Mouse (Mus musculus) liver, embryonic 16.5 days (tissue): ENCODE results near the gene Zfp536. TPM values are rescaled to one million over a fixed set of nuclear protein-coding genes. Genes with fewer than 3 reads are reported as not detected.

Source experiments
- ATAC-seq: fragments of 200-750 bp; cut with Nextera tagmentation; 2 replicates; pipeline ENCODE4 v1.8.0; 2017; ENCODE audit warnings: low read depth, mild to moderate bottlenecking, moderate number of reproducible peaks, moderate library complexity
- H3K27ac ChIP-seq: fragments of 300-500 bp; sonication (generic); 2 replicates; pipeline ENCODE4 v1.5.1; 2014; ENCODE audit warnings: mild to moderate bottlenecking, low read length
- H3K27me3 ChIP-seq: fragments of 300-500 bp; sonication (generic); 2 replicates; pipeline ENCODE4 v1.6.1; 2014; ENCODE audit warnings: low read depth, low read length, mixed read lengths; ENCODE audit not compliant: control insufficient read depth, insufficient read depth
- H3K36me3 ChIP-seq: fragments of 300-500 bp; sonication (generic); 2 replicates; pipeline ENCODE4 v1.6.1; 2014; ENCODE audit warnings: mild to moderate bottlenecking; ENCODE audit not compliant: control insufficient read depth, insufficient read depth
- H3K4me1 ChIP-seq: fragments of 300-500 bp; sonication (generic); 2 replicates; pipeline ENCODE4 v1.6.1; 2014; ENCODE audit warnings: low read depth, low read length, mixed read lengths; ENCODE audit not compliant: control insufficient read depth
- H3K4me2 ChIP-seq: fragments of 300-500 bp; sonication (generic); 2 replicates; pipeline ENCODE4 v1.6.1; 2014; ENCODE audit warnings: low read depth, low read length, mixed read lengths
- H3K4me3 ChIP-seq: fragments of 300-500 bp; sonication (generic); 2 replicates; pipeline ENCODE4 v1.5.1; 2014; ENCODE audit warnings: low read depth, mild to moderate bottlenecking, low read length
- H3K9ac ChIP-seq: fragments of 300-500 bp; sonication (generic); 2 replicates; pipeline ENCODE4 v1.6.1; 2014; ENCODE audit warnings: low read depth, low read length
- H3K9me3 ChIP-seq: fragments of 300-500 bp; sonication (generic); replicated peaks from 2 replicates; pipeline ENCODE4 v1.6.1; 2016; ENCODE audit warnings: low read length; ENCODE audit not compliant: control insufficient read depth
- WGBS: fragments of 180-500 bp; shearing (Covaris S2); extraction: QIAGEN DNeasy Blood & Tissue Kit; methylation state at CpG from one replicate; pipeline ENCODE4 v1.1.7; 2014; ENCODE audit not compliant: insufficient replicate concordance; 5-methylcytosine and 5-hydroxymethylcytosine counted together
- polyA plus RNA-seq: library from polyadenylated mRNA; unstranded; fragments of >200 nt; fragmentation: Nextera tagmentation; extraction: Ambion mirVana; gene quantifications from 2 replicates; pipeline ENCODE4 v1.2.1, GENCODE M21; 2015

Gene Zfp536
- polyA plus RNA-seq, 1 experiment from 2014 or later = 0.14 TPM

DNA sequence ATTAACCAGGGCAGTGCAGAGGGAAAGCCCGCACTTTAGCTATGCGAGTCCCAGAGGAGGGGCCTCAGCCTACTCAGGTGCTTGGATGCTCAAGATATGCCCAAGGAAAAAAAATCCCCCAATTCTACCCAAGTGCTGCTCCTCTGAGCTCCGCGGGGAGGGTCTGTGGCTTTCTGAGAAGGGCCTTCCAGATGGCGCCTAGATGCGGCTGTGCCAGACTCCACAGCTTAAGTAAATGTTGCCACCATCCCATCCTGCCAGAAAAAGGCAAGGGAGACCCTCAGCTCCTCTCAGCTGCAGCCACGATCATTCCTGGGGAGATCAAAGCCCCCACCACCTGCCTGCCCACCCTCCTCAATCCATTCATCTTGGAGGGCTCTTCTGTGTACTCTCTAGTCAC, 212.9 kb downstream of the Zfp536 start:
- Histone ChIP-seq H3K9ac (no peak overlapping the region), H3K27me3 (no peaks in the 10 kb centered on the region), H3K9me3 (no peaks in the 10 kb centered on the region), H3K4me3 (no peak overlapping the region), H3K4me1 (no peaks in the 10 kb centered on the region), H3K27ac (no peak overlapping the region), H3K4me2 (no peak overlapping the region), H3K36me3 (no peaks in the 10 kb centered on the region)
- WGBS = 61% methylated on average over 7 of the region's 7 CpGs
- no peak for ATAC-seq

DNA sequence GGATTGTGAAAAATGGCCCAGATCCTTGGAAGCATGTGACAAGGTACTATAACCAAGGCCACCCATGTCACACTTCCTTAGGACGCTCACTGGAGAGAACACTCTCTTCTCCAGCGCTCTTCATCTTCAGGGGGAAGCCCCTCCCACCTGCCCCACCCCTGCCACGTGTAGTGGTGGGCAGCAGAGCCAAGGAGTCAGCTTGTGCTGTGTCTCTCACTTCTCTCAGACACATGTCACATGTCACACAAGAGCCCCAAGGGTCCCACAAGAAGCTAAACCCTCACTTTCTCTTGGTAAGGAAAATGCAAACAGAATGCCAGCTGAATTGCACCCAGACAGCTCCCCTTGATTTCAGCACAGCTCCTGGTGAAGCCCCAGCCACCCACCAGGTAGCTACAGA, 213.6 kb downstream of the Zfp536 start:
- Histone ChIP-seq H3K9ac (no peak overlapping the region), H3K4me2 (no peak overlapping the region), H3K4me1 (no peaks in the 10 kb centered on the region), H3K4me3 (no peak overlapping the region), H3K9me3 (no peaks in the 10 kb centered on the region), H3K27me3 (no peaks in the 10 kb centered on the region), H3K36me3 (no peaks in the 10 kb centered on the region), H3K27ac (no peak overlapping the region)
- ATAC-seq = no peak
- WGBS = 36% methylated on average over 3 of the region's 3 CpGs

DNA sequence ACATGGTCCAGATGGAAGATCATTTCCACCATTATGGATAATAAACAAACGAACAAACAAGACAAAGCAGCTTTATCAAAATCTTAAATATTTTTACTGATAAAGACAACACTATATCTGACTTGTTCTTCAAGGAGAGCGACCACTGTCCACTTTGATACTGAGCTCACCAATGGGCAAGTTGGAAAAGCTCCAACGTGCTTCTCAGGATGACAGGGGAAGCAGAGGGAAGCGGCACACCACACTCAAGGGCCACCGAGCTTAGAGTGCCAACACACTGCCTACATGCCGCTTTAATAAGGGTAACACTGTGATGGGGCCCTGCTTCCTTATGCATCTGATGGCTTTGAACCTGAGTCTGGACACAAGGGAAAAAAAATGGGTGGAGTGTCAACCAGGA, 214.1 kb downstream of the Zfp536 start:
- H3K4me1 ChIP-seq = no peaks in the 10 kb centered on the region
- ATAC-seq = no peak
- H3K4me2 ChIP-seq = no peak overlapping the region
- 70% methylated on average over 6 of the region's 6 CpGs for WGBS
- no peak overlapping the region for H3K27ac ChIP-seq
- H3K9me3 ChIP-seq = no peaks in the 10 kb centered on the region
- H3K9ac ChIP-seq = no peak overlapping the region
- H3K36me3 ChIP-seq = no peaks in the 10 kb centered on the region
- H3K4me3 ChIP-seq = no peak overlapping the region
- H3K27me3 ChIP-seq = no peaks in the 10 kb centered on the region

DNA sequence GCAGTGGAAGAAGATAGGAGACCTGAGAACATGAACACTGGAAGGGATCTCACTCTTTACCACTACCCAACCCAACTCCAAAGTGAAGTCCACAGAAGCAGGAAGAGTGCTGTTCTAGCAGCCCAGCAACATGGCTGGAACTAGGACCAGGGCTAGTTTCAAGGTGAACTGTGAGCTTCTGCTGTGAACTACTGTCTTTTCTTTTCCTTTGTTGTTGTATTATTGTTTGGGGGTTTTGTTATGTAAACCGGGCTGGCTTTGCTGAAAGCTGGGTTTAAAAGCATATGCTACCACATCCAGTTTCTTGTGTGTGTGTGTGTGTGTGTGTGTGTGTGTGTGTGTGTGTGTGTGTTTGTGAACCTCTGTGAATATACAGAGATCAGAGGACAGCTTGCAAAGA, 216.6 kb downstream of the Zfp536 start:
- Histone ChIP-seq H3K4me1 (no peaks in the 10 kb centered on the region), H3K36me3 (no peaks in the 10 kb centered on the region), H3K27ac (no peak overlapping the region), H3K4me3 (no peak overlapping the region), H3K4me2 (no peak overlapping the region), H3K9ac (no peak overlapping the region), H3K27me3 (no peaks in the 10 kb centered on the region), H3K9me3 (no peaks in the 10 kb centered on the region)
- ATAC-seq = no peak
- WGBS = 50% methylated on average over 1 of the region's 1 CpGs

DNA sequence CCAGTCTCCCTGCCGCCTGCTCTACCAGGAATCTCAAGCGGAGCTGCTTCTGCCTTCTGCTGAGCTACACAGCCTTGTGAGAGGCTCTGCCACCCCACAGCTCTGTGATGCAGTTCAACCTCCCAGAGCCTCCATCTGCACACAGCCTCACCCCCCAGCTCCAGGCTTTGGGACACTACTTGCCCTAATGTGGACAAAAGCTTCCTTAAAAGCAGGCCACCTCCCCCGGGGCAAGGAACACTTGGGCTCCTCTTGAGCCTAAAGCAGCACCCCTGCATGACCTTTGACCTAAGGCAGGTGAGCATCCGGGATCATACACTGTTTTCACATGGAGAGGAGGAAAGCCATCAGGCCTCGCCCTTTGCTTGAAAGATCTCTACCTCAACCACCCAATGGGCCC, 219.0 kb downstream of the Zfp536 start:
- Histone ChIP-seq H3K27me3 (no peaks in the 10 kb centered on the region), H3K9me3 (no peaks in the 10 kb centered on the region), H3K9ac (no peak overlapping the region), H3K4me2 (no peak overlapping the region), H3K27ac (no peak overlapping the region), H3K4me3 (no peak overlapping the region), H3K4me1 (no peaks in the 10 kb centered on the region), H3K36me3 (no peaks in the 10 kb centered on the region)
- WGBS = 48% methylated on average over 5 of the region's 5 CpGs
- no peak for ATAC-seq

DNA sequence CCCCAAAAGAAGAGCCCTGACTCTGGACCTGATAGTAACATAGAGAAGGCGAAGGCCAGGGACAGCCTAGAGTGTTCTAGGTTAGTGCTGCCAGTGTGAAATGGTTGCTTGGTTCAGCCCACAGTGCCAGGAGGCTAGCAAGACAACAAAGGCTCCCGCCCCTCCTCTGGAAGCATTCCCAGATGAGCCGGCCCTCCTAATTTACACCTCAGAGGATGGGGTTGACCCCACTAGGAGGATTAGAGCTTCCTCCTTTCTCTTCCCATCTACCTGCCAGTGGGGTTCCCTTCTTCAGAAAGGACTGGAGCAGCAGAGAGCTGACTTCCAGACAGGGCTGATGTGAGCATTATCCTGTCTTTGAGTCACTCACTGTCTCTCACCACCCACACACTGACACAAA, 219.8 kb downstream of the Zfp536 start:
- no peak overlapping the region for H3K4me2 ChIP-seq
- no peak overlapping the region for H3K27ac ChIP-seq
- ATAC-seq = no peak
- H3K9me3 ChIP-seq = no peaks in the 10 kb centered on the region
- H3K4me1 ChIP-seq = no peaks in the 10 kb centered on the region
- no peaks in the 10 kb centered on the region for H3K36me3 ChIP-seq
- no peaks in the 10 kb centered on the region for H3K27me3 ChIP-seq
- 45% methylated on average over 3 of the region's 3 CpGs for WGBS
- H3K9ac ChIP-seq = no peak overlapping the region
- no peak overlapping the region for H3K4me3 ChIP-seq

DNA sequence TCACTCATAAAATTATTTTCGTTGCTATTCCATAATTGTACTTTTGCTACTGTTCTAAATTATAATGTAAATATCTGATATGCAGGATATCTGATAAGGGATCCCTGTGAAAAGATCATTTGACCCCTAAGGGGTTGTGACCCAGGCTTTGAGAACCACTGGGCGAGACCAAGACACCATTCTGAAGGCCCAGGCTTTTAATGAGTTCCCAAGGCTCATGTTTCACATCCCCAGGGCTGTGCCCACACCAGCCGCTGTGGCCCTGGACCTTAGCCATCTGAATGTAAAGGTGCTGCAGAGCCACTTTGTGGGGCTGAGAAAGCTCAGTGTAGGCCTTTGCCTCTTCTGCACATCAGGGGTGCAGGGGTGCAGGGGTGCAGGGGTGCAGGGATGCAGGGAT, 221.1 kb downstream of the Zfp536 start:
- Histone ChIP-seq H3K4me3 (no peak overlapping the region), H3K27ac (no peak overlapping the region), H3K9ac (no peak overlapping the region), H3K27me3 (no peaks in the 10 kb centered on the region), H3K4me1 (no peaks in the 10 kb centered on the region), H3K9me3 (no peaks in the 10 kb centered on the region), H3K36me3 (no peaks in the 10 kb centered on the region), H3K4me2 (no peak overlapping the region)
- WGBS = 45% methylated on average over 3 of the region's 3 CpGs
- ATAC-seq = no peak

DNA sequence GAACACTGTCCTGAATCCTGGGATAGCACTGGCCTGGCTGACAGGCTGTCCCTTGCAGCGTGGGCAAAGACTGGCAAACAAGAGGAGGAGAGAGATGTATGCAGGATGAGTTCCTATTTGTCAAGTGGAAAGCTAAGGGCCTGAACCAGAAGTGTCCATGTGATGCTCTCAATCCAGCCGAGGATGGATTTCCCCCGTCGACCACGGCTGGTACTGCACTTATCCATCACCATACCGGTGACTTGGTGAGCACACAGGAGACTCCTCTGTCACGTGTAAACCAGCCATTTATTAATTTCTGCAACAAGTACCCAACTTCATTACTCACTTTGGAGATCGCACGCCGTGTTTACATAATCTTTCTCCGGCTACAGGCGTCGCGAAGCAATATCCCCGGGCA, 224.6 kb downstream of the Zfp536 start:
- Histone ChIP-seq H3K9ac (no peak overlapping the region), H3K4me2 (no peak overlapping the region), H3K27ac (no peak overlapping the region), H3K27me3 (no peaks in the 10 kb centered on the region), H3K36me3 (no peaks in the 10 kb centered on the region), H3K9me3 (no peaks in the 10 kb centered on the region), H3K4me3 (no peak overlapping the region), H3K4me1 (no peaks in the 10 kb centered on the region)
- no peak for ATAC-seq
- WGBS = 60% methylated on average over 15 of the region's 15 CpGs

DNA sequence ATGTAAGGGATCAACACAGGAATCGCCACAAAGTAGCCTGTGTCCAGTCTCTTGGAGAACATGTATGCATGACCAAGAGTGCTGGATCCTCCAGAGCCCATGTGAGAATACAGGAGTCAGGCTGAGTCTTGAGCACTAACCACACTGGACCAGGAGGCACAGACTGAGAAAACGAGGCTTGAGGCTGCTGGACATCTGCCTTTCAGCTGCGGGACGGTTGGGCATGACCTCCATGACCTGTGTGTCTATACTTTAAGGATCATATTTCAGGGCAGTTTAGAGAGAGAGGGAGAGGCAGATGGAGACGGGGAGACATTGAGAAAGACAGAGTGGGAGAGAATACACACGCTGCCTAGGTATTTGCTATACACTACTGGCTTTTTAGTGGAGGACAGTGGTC, 229.4 kb downstream of the Zfp536 start:
- Histone ChIP-seq H3K36me3 (no peaks in the 10 kb centered on the region), H3K27me3 (no peaks in the 10 kb centered on the region), H3K4me2 (no peak overlapping the region), H3K9me3 (no peaks in the 10 kb centered on the region), H3K4me3 (no peak overlapping the region), H3K27ac (no peak overlapping the region), H3K4me1 (no peaks in the 10 kb centered on the region), H3K9ac (no peak overlapping the region)
- WGBS = 34% methylated on average over 6 of the region's 6 CpGs
- ATAC-seq = no peak

DNA sequence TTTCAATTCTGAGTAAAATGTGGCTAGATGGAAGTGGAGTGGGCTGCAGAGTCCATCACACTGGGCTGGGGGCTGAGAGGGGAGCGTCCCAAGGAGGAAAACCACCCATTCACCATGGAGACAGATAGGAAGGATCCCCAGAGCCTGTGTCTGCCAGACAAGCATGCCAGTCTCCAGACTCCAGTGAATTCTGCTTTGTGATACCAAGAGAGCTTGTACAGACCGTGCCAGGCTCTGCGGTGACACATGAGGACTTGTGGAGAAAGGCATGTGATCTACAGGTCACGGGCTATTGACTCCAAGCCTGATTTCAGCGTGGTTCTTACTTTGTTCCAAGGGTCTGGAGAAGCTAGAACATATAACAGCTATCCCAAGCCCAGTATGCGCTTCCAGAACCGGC, 230.5 kb downstream of the Zfp536 start:
- H3K4me1 ChIP-seq = no peaks in the 10 kb centered on the region
- H3K27ac ChIP-seq = no peak overlapping the region
- no peak overlapping the region for H3K4me3 ChIP-seq
- no peak for ATAC-seq
- H3K4me2 ChIP-seq = no peak overlapping the region
- no peak overlapping the region for H3K9ac ChIP-seq
- H3K9me3 ChIP-seq = no peaks in the 10 kb centered on the region
- no peaks in the 10 kb centered on the region for H3K27me3 ChIP-seq
- 57% methylated on average over 7 of the region's 7 CpGs for WGBS
- no peaks in the 10 kb centered on the region for H3K36me3 ChIP-seq
